Mouse (Mus musculus) bone marrow macrophage, adult 2 months (primary cell): Measurements from ENCODE around the gene Grik4. TPM values are rescaled to one million over a fixed set of nuclear protein-coding genes. Genes with fewer than 3 reads are reported as not detected.

Source experiments
- H3K27ac ChIP-seq: 2 replicates; pipeline ENCODE4 v1.5.1; 2012; ENCODE audit warnings: low read depth, low read length; ENCODE audit not compliant: insufficient read depth
- H3K4me1 ChIP-seq: 2 replicates; pipeline ENCODE4 v1.6.1; 2012; ENCODE audit warnings: low read length; ENCODE audit not compliant: control insufficient read depth, insufficient read depth
- H3K4me3 ChIP-seq: 2 replicates; pipeline ENCODE4 v1.5.1; 2012; ENCODE audit warnings: mild to moderate bottlenecking, low read length, moderate library complexity; ENCODE audit not compliant: insufficient read depth
- CTCF ChIP-seq: IDR thresholded peaks from 2 replicates; pipeline ENCODE4 v1.5.1; 2012; ENCODE audit warnings: low read depth, mild to moderate bottlenecking, low read length, moderate library complexity
- POLR2A ChIP-seq: IDR thresholded peaks from 2 replicates; pipeline ENCODE4 v1.6.1; 2012; ENCODE audit warnings: mild to moderate bottlenecking, low read depth, low read length, borderline replicate concordance
- polyA plus RNA-seq: library from polyadenylated mRNA; stranded (reverse); fragments of >200 nt; gene quantifications from 2 replicates; pipeline ENCODE4 v1.2.4, GENCODE M21; 2012; ENCODE audit not compliant: missing spikeins, insufficient read depth, insufficient read length

Grik4 gene
- polyA plus RNA-seq, 1 experiment: 0.12 TPM

- TF ChIP-seq POLR2A: no peak
- no peak for TF ChIP-seq CTCF
- no peak overlapping the region for H3K4me3 ChIP-seq
- no peak overlapping the region for H3K27ac ChIP-seq
- H3K4me1 ChIP-seq: no peaks in the 10 kb centered on the region
Observed at GRCm38 (mm10) chr9:42808394-42808793, 135.9 kb downstream of the Grik4 start.

GRCm38 (mm10) chr9:42803061-42803491, 141.2 kb downstream of the Grik4 start:
- no peak overlapping the region for H3K4me3 ChIP-seq
- TF ChIP-seq CTCF (no peak), POLR2A (no peak)
- H3K27ac ChIP-seq: no peak overlapping the region
- no peaks in the 10 kb centered on the region for H3K4me1 ChIP-seq

GRCm38 (mm10) chr9:42801929-42802328, 142.4 kb downstream of the Grik4 start:
- TF ChIP-seq CTCF (no peak), POLR2A (no peak)
- no peaks in the 10 kb centered on the region for H3K4me1 ChIP-seq
- H3K4me3 ChIP-seq: no peak overlapping the region
- H3K27ac ChIP-seq: no peak overlapping the region

- TF ChIP-seq POLR2A (no peak), CTCF (no peak)
- H3K4me1 ChIP-seq: no peaks in the 10 kb centered on the region
- no peak overlapping the region for H3K4me3 ChIP-seq
- H3K27ac ChIP-seq: no peak overlapping the region
Observed at GRCm38 (mm10) chr9:42800138-42800537, 144.2 kb downstream of the Grik4 start.

GRCm38 (mm10) chr9:42799694-42800093, 144.6 kb downstream of the Grik4 start:
- Histone ChIP-seq H3K4me3 (no peak overlapping the region), H3K27ac (no peak overlapping the region), H3K4me1 (no peaks in the 10 kb centered on the region)
- TF ChIP-seq POLR2A (no peak), CTCF (no peak)

- TF ChIP-seq CTCF: no peak
- no peak for TF ChIP-seq POLR2A
- no peak overlapping the region for H3K27ac ChIP-seq
- no peaks in the 10 kb centered on the region for H3K4me1 ChIP-seq
- no peak overlapping the region for H3K4me3 ChIP-seq
Observed at GRCm38 (mm10) chr9:42799242-42799641, 145.1 kb downstream of the Grik4 start.

GRCm38 (mm10) chr9:42798280-42798679, 146.0 kb downstream of the Grik4 start:
- no peak overlapping the region for H3K27ac ChIP-seq
- no peaks in the 10 kb centered on the region for H3K4me1 ChIP-seq
- no peak for TF ChIP-seq POLR2A
- TF ChIP-seq CTCF: no peak
- H3K4me3 ChIP-seq: no peak overlapping the region

GRCm38 (mm10) chr9:42797276-42797675, 147.0 kb downstream of the Grik4 start:
- Histone ChIP-seq H3K4me1 (no peaks in the 10 kb centered on the region), H3K27ac (no peak overlapping the region), H3K4me3 (no peak overlapping the region)
- no peak for TF ChIP-seq POLR2A
- no peak for TF ChIP-seq CTCF

GRCm38 (mm10) chr9:42795881-42796280, 148.4 kb downstream of the Grik4 start:
- Histone ChIP-seq H3K4me3 (no peak overlapping the region), H3K27ac (no peak overlapping the region), H3K4me1 (no peaks in the 10 kb centered on the region)
- no peak for TF ChIP-seq POLR2A
- TF ChIP-seq CTCF: no peak

GRCm38 (mm10) chr9:42794006-42794405, 150.3 kb downstream of the Grik4 start:
- TF ChIP-seq CTCF: no peak
- no peak for TF ChIP-seq POLR2A
- H3K4me1 ChIP-seq: no peaks in the 10 kb centered on the region
- no peak overlapping the region for H3K27ac ChIP-seq
- H3K4me3 ChIP-seq: no peak overlapping the region

GRCm38 (mm10) chr9:42793581-42793980, 150.7 kb downstream of the Grik4 start:
- Histone ChIP-seq H3K4me1 (no peaks in the 10 kb centered on the region), H3K27ac (no peak overlapping the region), H3K4me3 (no peak overlapping the region)
- no peak for TF ChIP-seq POLR2A
- TF ChIP-seq CTCF: no peak
